Mouse (Mus musculus) kidney, embryonic 16.5 days (tissue): Measurements from ENCODE around the gene Actn1. TPM values are rescaled to one million over a fixed set of nuclear protein-coding genes. Genes with fewer than 3 reads are reported as not detected.
A peak's percentile ranks its signal among the peaks of the same experiment; 100 is the strongest.

Experiments used
- ATAC-seq: fragments of 200-750 bp; cut with Nextera tagmentation; 2 replicates; pipeline ENCODE4 v1.8.0; 2017; ENCODE audit warnings: moderate TSS enrichment; ENCODE audit not compliant: low FRiP score, low TSS enrichment
- H3K27ac ChIP-seq: fragments of 300-500 bp; sonication (generic); 2 replicates; pipeline ENCODE4 v1.5.1; 2014; ENCODE audit warnings: low read length
- H3K27me3 ChIP-seq: fragments of 300-500 bp; sonication (generic); 2 replicates; pipeline ENCODE4 v1.6.1; 2014; ENCODE audit warnings: low read length, control low read depth, mixed read lengths; ENCODE audit not compliant: insufficient read depth
- H3K36me3 ChIP-seq: fragments of 300-500 bp; sonication (generic); 2 replicates; pipeline ENCODE4 v1.6.1; 2014; ENCODE audit warnings: low read length, control low read depth, mixed read lengths; ENCODE audit not compliant: insufficient read depth
- H3K4me1 ChIP-seq: fragments of 300-500 bp; sonication (generic); 2 replicates; pipeline ENCODE4 v1.6.1; 2014; ENCODE audit warnings: low read length, control low read depth, mixed read lengths; ENCODE audit not compliant: insufficient read depth
- H3K4me2 ChIP-seq: fragments of 300-500 bp; sonication (generic); replicated peaks from 2 replicates; pipeline ENCODE4 v1.6.1; 2014; ENCODE audit warnings: low read depth, low read length
- H3K4me3 ChIP-seq: fragments of 300-500 bp; sonication (generic); 2 replicates; pipeline ENCODE4 v1.5.1; 2014; ENCODE audit warnings: mild to moderate bottlenecking, low read length
- H3K9ac ChIP-seq: fragments of 300-500 bp; sonication (generic); replicated peaks from 2 replicates; pipeline ENCODE4 v1.6.1; 2014; ENCODE audit warnings: low read length
- H3K9me3 ChIP-seq: fragments of 300-500 bp; sonication (generic); 2 replicates; pipeline ENCODE4 v1.6.1; 2016; ENCODE audit warnings: low read length, control low read depth
- WGBS: fragments of 180-500 bp; shearing (Covaris S2); extraction: QIAGEN DNeasy Blood & Tissue Kit; methylation state at CpG from one replicate; pipeline ENCODE4 v1.1.7; 2014; 5-methylcytosine and 5-hydroxymethylcytosine counted together
- polyA plus RNA-seq: library from polyadenylated mRNA; unstranded; fragments of >200 nt; fragmentation: Nextera tagmentation; extraction: Ambion mirVana; gene quantifications from 2 replicates; pipeline ENCODE4 v1.2.1, GENCODE M21; 2015

Gene Actn1
- polyA plus RNA-seq, 1 experiment from 2014 or later = 44.8 TPM

- no peak for ATAC-seq
- 88% methylated on average over 5 of the region's 5 CpGs for WGBS
- Histone ChIP-seq H3K4me2 (no peak overlapping the region), H3K27ac (no peak overlapping the region), H3K36me3 (peaks cover 11% of the 10 kb centered on the region), H3K9me3 (peaks cover 4% of the 10 kb centered on the region), H3K27me3 (no peaks in the 10 kb centered on the region), H3K4me3 (no peak overlapping the region), H3K4me1 (peaks cover 49% of the 10 kb centered on the region), H3K9ac (no peak overlapping the region)
Measured at GRCm38 (mm10) chr12:80125316-80125715, 134.9 kb downstream of the Actn1 start.

GRCm38 (mm10) chr12:80124756-80125155, 135.4 kb downstream of the Actn1 start:
- Histone ChIP-seq H3K27me3 (no peaks in the 10 kb centered on the region), H3K4me3 (no peak overlapping the region), H3K9ac (no peak overlapping the region), H3K9me3 (peaks cover 5% of the 10 kb centered on the region), H3K27ac (no peak overlapping the region), H3K4me1 (peaks cover 44% of the 10 kb centered on the region), H3K36me3 (peaks cover 17% of the 10 kb centered on the region), H3K4me2 (no peak overlapping the region)
- no peak for ATAC-seq
- 64% methylated on average over 3 of the region's 3 CpGs for WGBS

- Histone ChIP-seq H3K9ac (no peak overlapping the region), H3K4me1 (peaks cover 43% of the 10 kb centered on the region), H3K36me3 (peaks cover 18% of the 10 kb centered on the region), H3K4me3 (no peak overlapping the region), H3K9me3 (peaks cover 5% of the 10 kb centered on the region), H3K27ac (peak overlapping the region; percentile 82; the same call in 1 of the 2 replicates), H3K4me2 (no peak overlapping the region), H3K27me3 (no peaks in the 10 kb centered on the region)
- ATAC-seq = 0 out of 2 replicates have a peak, but pooled peaks have one; percentile 10
- WGBS = 56% methylated on average over 3 of the region's 3 CpGs
Measured at GRCm38 (mm10) chr12:80124211-80124610, 136.0 kb downstream of the Actn1 start.

GRCm38 (mm10) chr12:80123227-80123803, 136.9 kb downstream of the Actn1 start:
- Histone ChIP-seq H3K36me3 (peaks cover 18% of the 10 kb centered on the region), H3K4me3 (no peak overlapping the region), H3K9me3 (peaks cover 5% of the 10 kb centered on the region), H3K4me2 (no peak overlapping the region), H3K9ac (peak overlapping the region; percentile 25), H3K27ac (peak overlapping the region; percentile 82), H3K4me1 (peaks cover 46% of the 10 kb centered on the region), H3K27me3 (no peaks in the 10 kb centered on the region)
- 26% methylated on average over 4 of the region's 4 CpGs for WGBS
- ATAC-seq = peak; percentile 90

- ATAC-seq = no peak
- Histone ChIP-seq H3K4me3 (no peak overlapping the region), H3K4me1 (peaks cover 53% of the 10 kb centered on the region), H3K9ac (no peak overlapping the region), H3K27ac (no peak overlapping the region), H3K9me3 (peaks cover 5% of the 10 kb centered on the region), H3K27me3 (no peaks in the 10 kb centered on the region), H3K36me3 (peaks cover 17% of the 10 kb centered on the region), H3K4me2 (no peak overlapping the region)
- 86% methylated on average over 1 of the region's 1 CpGs for WGBS
Measured at GRCm38 (mm10) chr12:80121438-80121837, 138.7 kb downstream of the Actn1 start.

- no peak overlapping the region for H3K4me2 ChIP-seq
- H3K4me1 ChIP-seq = peaks cover 49% of the 10 kb centered on the region
- H3K27ac ChIP-seq = peak overlapping the region; percentile 83
- WGBS = 43% methylated on average over 1 of the region's 1 CpGs
- H3K9me3 ChIP-seq = peaks cover 5% of the 10 kb centered on the region
- no peak for ATAC-seq
- H3K9ac ChIP-seq = no peak overlapping the region; the same call in 1 of the 2 replicates
- no peaks in the 10 kb centered on the region for H3K27me3 ChIP-seq
- H3K4me3 ChIP-seq = no peak overlapping the region
- peaks cover 16% of the 10 kb centered on the region for H3K36me3 ChIP-seq
Measured at GRCm38 (mm10) chr12:80118588-80118987, 141.6 kb downstream of the Actn1 start.

Other genes with a start within 250 kb of the Actn1 start
- 130 and 153 TPM in 2 replicates for gene Zfp36l1, start 147.4 kb downstream of the Actn1 start, polyA plus RNA-seq
- gene Dcaf5, start 176.2 kb upstream of the Actn1 start, polyA plus RNA-seq = 12.7 and 13.1 TPM in 2 replicates
- 31.2 and 34.8 TPM in 2 replicates for gene Exd2, start 202.7 kb upstream of the Actn1 start, polyA plus RNA-seq